Mouse (Mus musculus) kidney, embryonic 16.5 days (tissue): ENCODE data around the gene Gsto2. TPM values are rescaled to one million over a fixed set of nuclear protein-coding genes. Genes with fewer than 3 reads are reported as not detected.
"Not testable (repeated sequence)": the region's sequence is repeated elsewhere in the genome, so short reads cannot be mapped to it uniquely, and the experiment has no call there.

Source experiments
- ATAC-seq: fragments of 200-750 bp; cut with Nextera tagmentation; 2 replicates; pipeline ENCODE4 v1.8.0; 2017; ENCODE audit warnings: moderate TSS enrichment; ENCODE audit not compliant: low FRiP score, low TSS enrichment
- H3K27ac ChIP-seq: fragments of 300-500 bp; sonication (generic); 2 replicates; pipeline ENCODE4 v1.5.1; 2014; ENCODE audit warnings: low read length
- H3K27me3 ChIP-seq: fragments of 300-500 bp; sonication (generic); 2 replicates; pipeline ENCODE4 v1.6.1; 2014; ENCODE audit warnings: low read length, control low read depth, mixed read lengths; ENCODE audit not compliant: insufficient read depth
- H3K36me3 ChIP-seq: fragments of 300-500 bp; sonication (generic); 2 replicates; pipeline ENCODE4 v1.6.1; 2014; ENCODE audit warnings: low read length, control low read depth, mixed read lengths; ENCODE audit not compliant: insufficient read depth
- H3K4me1 ChIP-seq: fragments of 300-500 bp; sonication (generic); 2 replicates; pipeline ENCODE4 v1.6.1; 2014; ENCODE audit warnings: low read length, control low read depth, mixed read lengths; ENCODE audit not compliant: insufficient read depth
- H3K4me2 ChIP-seq: fragments of 300-500 bp; sonication (generic); replicated peaks from 2 replicates; pipeline ENCODE4 v1.6.1; 2014; ENCODE audit warnings: low read depth, low read length
- H3K4me3 ChIP-seq: fragments of 300-500 bp; sonication (generic); 2 replicates; pipeline ENCODE4 v1.5.1; 2014; ENCODE audit warnings: mild to moderate bottlenecking, low read length
- H3K9ac ChIP-seq: fragments of 300-500 bp; sonication (generic); replicated peaks from 2 replicates; pipeline ENCODE4 v1.6.1; 2014; ENCODE audit warnings: low read length
- H3K9me3 ChIP-seq: fragments of 300-500 bp; sonication (generic); 2 replicates; pipeline ENCODE4 v1.6.1; 2016; ENCODE audit warnings: low read length, control low read depth
- WGBS: fragments of 180-500 bp; shearing (Covaris S2); extraction: QIAGEN DNeasy Blood & Tissue Kit; methylation state at CpG from one replicate; pipeline ENCODE4 v1.1.7; 2014; 5-methylcytosine and 5-hydroxymethylcytosine counted together
- polyA plus RNA-seq: library from polyadenylated mRNA; unstranded; fragments of >200 nt; fragmentation: Nextera tagmentation; extraction: Ambion mirVana; gene quantifications from 2 replicates; pipeline ENCODE4 v1.2.1, GENCODE M21; 2015

The Gsto2 gene
- polyA plus RNA-seq, 1 experiment from 2014 or later, result 1.4 TPM

GRCm38 (mm10) chr19:47834614-47835013 is 30.7 kb upstream of the Gsto2 start:
- no peak for ATAC-seq
- H3K9me3 ChIP-seq, result no peaks in the 10 kb centered on the region
- WGBS, result 86% methylated on average over 5 of the region's 5 CpGs
- H3K9ac ChIP-seq, result no peak overlapping the region
- peaks cover 7% of the 10 kb centered on the region for H3K4me1 ChIP-seq
- no peak overlapping the region for H3K4me3 ChIP-seq
- H3K27me3 ChIP-seq, result peaks cover 8% of the 10 kb centered on the region; the same call in 1 of the 2 replicates
- H3K4me2 ChIP-seq, result no peak overlapping the region
- H3K36me3 ChIP-seq, result no peaks in the 10 kb centered on the region
- H3K27ac ChIP-seq, result no peak overlapping the region

- Histone ChIP-seq H3K27me3 (peaks cover 8% of the 10 kb centered on the region; the same call in 1 of the 2 replicates), H3K4me2 (no peak overlapping the region), H3K9me3 (no peaks in the 10 kb centered on the region), H3K4me1 (peaks cover 7% of the 10 kb centered on the region), H3K4me3 (no peak overlapping the region), H3K9ac (no peak overlapping the region), H3K36me3 (no peaks in the 10 kb centered on the region), H3K27ac (no peak overlapping the region)
- WGBS, result 92% methylated on average over 7 of the region's 7 CpGs
- ATAC-seq, result no peak
Observed at GRCm38 (mm10) chr19:47835776-47836175, 29.6 kb upstream of the Gsto2 start.

GRCm38 (mm10) chr19:47836701-47837526 is 28.4 kb upstream of the Gsto2 start:
- Histone ChIP-seq H3K27ac (no peak overlapping the region), H3K9me3 (no peaks in the 10 kb centered on the region), H3K4me2 (peak overlapping the region; percentile 92), H3K27me3 (peaks cover 8% of the 10 kb centered on the region; the same call in 1 of the 2 replicates), H3K4me3 (peak overlapping the region; percentile 53), H3K36me3 (no peaks in the 10 kb centered on the region), H3K9ac (peak overlapping the region; percentile 41), H3K4me1 (peaks cover 7% of the 10 kb centered on the region)
- ATAC-seq, result peak; percentile 92
- 4% methylated on average over 49 of the region's 49 CpGs for WGBS

GRCm38 (mm10) chr19:47837527-47837901 is 27.8 kb upstream of the Gsto2 start:
- peaks cover 8% of the 10 kb centered on the region; the same call in 1 of the 2 replicates for H3K27me3 ChIP-seq
- no peaks in the 10 kb centered on the region for H3K36me3 ChIP-seq
- H3K27ac ChIP-seq, result no peak overlapping the region
- peaks cover 7% of the 10 kb centered on the region for H3K4me1 ChIP-seq
- peak overlapping the region; percentile 92 for H3K4me2 ChIP-seq
- peak overlapping the region; percentile 53 for H3K4me3 ChIP-seq
- no peak; the same call in 1 of the 2 replicates for ATAC-seq
- H3K9ac ChIP-seq, result peak overlapping the region; percentile 41; the same call in 1 of the 2 replicates
- no peaks in the 10 kb centered on the region for H3K9me3 ChIP-seq
- WGBS, result 2% methylated on average over 6 of the region's 6 CpGs

GRCm38 (mm10) chr19:47841234-47841633 is 24.1 kb upstream of the Gsto2 start:
- H3K9ac ChIP-seq, H3K27ac ChIP-seq, ATAC-seq, H3K4me1 ChIP-seq, H3K27me3 ChIP-seq, H3K4me2 ChIP-seq, H3K9me3 ChIP-seq, H3K4me3 ChIP-seq, H3K36me3 ChIP-seq: not testable (repeated sequence)
- WGBS, result 79% methylated on average over 15 of the region's 15 CpGs

- Histone ChIP-seq H3K27me3 (no peaks in the 10 kb centered on the region), H3K4me3 (no peak overlapping the region), H3K9me3 (no peaks in the 10 kb centered on the region), H3K9ac (no peak overlapping the region), H3K36me3 (no peaks in the 10 kb centered on the region), H3K4me1 (peaks cover 9% of the 10 kb centered on the region), H3K4me2 (no peak overlapping the region), H3K27ac (no peak overlapping the region)
- ATAC-seq, result no peak
- 87% methylated on average over 3 of the region's 3 CpGs for WGBS
Observed at GRCm38 (mm10) chr19:47849735-47850134, 15.6 kb upstream of the Gsto2 start.

GRCm38 (mm10) chr19:47852131-47852530 is 13.2 kb upstream of the Gsto2 start:
- not testable (repeated sequence) for H3K36me3 ChIP-seq, H3K9ac ChIP-seq, H3K27ac ChIP-seq, ATAC-seq, H3K4me3 ChIP-seq, H3K9me3 ChIP-seq, H3K4me2 ChIP-seq, H3K27me3 ChIP-seq
- H3K4me1 ChIP-seq, result peaks cover 14% of the 10 kb centered on the region
- 84% methylated on average over 3 of the region's 3 CpGs for WGBS

- ATAC-seq, result no peak
- 85% methylated on average over 3 of the region's 3 CpGs for WGBS
- peaks cover 14% of the 10 kb centered on the region for H3K4me1 ChIP-seq
Observed at GRCm38 (mm10) chr19:47853053-47853452, 12.3 kb upstream of the Gsto2 start.

GRCm38 (mm10) chr19:47853951-47854795 is 11.2 kb upstream of the Gsto2 start:
- ATAC-seq, result peak; percentile 83
- Histone ChIP-seq H3K4me3 (peak overlapping the region; percentile 69), H3K9me3 (no peaks in the 10 kb centered on the region), H3K4me1 (peaks cover 14% of the 10 kb centered on the region), H3K27me3 (no peaks in the 10 kb centered on the region), H3K4me2 (peak overlapping the region; percentile 94), H3K36me3 (0 out of 2 replicates have a peak, but pooled peaks cover 8% of the 10 kb centered on the region), H3K27ac (no peak overlapping the region), H3K9ac (peak overlapping the region; percentile 74)
- WGBS, result 20% methylated on average over 13 of the region's 13 CpGs

More at GRCm38 (mm10) chr19:47853053-47853452, 12.3 kb upstream of the Gsto2 start:
- H3K9ac ChIP-seq, result no peak overlapping the region
- no peaks in the 10 kb centered on the region for H3K27me3 ChIP-seq
- no peak overlapping the region for H3K27ac ChIP-seq
- no peaks in the 10 kb centered on the region for H3K9me3 ChIP-seq
- H3K4me3 ChIP-seq, result no peak overlapping the region
- H3K36me3 ChIP-seq, result 0 out of 2 replicates have a peak, but pooled peaks cover 2% of the 10 kb centered on the region
- H3K4me2 ChIP-seq, result no peak overlapping the region
